Mouse (Mus musculus) midbrain, embryonic 16.5 days (tissue): Measurements from ENCODE around the gene Nkx1-2. TPM values are rescaled to one million over a fixed set of nuclear protein-coding genes. Genes with fewer than 3 reads are reported as not detected.

Source experiments
- ATAC-seq: fragments of 200-750 bp; cut with Nextera tagmentation; 2 replicates; pipeline ENCODE4 v1.8.0; 2017; ENCODE audit warnings: moderate TSS enrichment
- H3K27ac ChIP-seq: fragments of 300-500 bp; sonication (generic); 2 replicates; pipeline ENCODE4 v1.5.1; 2014; ENCODE audit warnings: mild to moderate bottlenecking, low read length, mixed read lengths
- H3K27me3 ChIP-seq: fragments of 300-500 bp; sonication (generic); 2 replicates; pipeline ENCODE4 v1.6.1; 2014; ENCODE audit warnings: low read depth, low read length, mixed read lengths; ENCODE audit not compliant: control insufficient read depth, insufficient read depth
- H3K36me3 ChIP-seq: fragments of 300-500 bp; sonication (generic); 2 replicates; pipeline ENCODE4 v1.6.1; 2014; ENCODE audit warnings: mild to moderate bottlenecking, low read length, moderate library complexity, mixed read lengths; ENCODE audit not compliant: control insufficient read depth, insufficient read depth
- H3K4me1 ChIP-seq: fragments of 300-500 bp; sonication (generic); 2 replicates; pipeline ENCODE4 v1.6.1; 2014; ENCODE audit warnings: mild to moderate bottlenecking, low read length, mixed read lengths; ENCODE audit not compliant: control insufficient read depth, insufficient read depth
- H3K4me2 ChIP-seq: fragments of 300-500 bp; sonication (generic); 2 replicates; pipeline ENCODE4 v1.6.1; 2014; ENCODE audit warnings: mild to moderate bottlenecking, low read length, mixed read lengths
- H3K4me3 ChIP-seq: fragments of 300-500 bp; sonication (generic); 2 replicates; pipeline ENCODE4 v1.5.1; 2014; ENCODE audit warnings: low read depth, mild to moderate bottlenecking, low read length, moderate library complexity, mixed read lengths
- H3K9ac ChIP-seq: fragments of 300-500 bp; sonication (generic); 2 replicates; pipeline ENCODE4 v1.6.1; 2014; ENCODE audit warnings: low read depth, low read length, mixed read lengths
- H3K9me3 ChIP-seq: fragments of 300-500 bp; sonication (generic); replicated peaks from 2 replicates; pipeline ENCODE4 v1.6.1; 2014; ENCODE audit warnings: mild to moderate bottlenecking, low read length, mixed read lengths; ENCODE audit not compliant: control insufficient read depth, poor library complexity, severe bottlenecking
- WGBS: fragments of 180-500 bp; shearing (Covaris S2); extraction: QIAGEN DNeasy Blood & Tissue Kit; methylation state at CpG from one replicate; pipeline ENCODE4 v1.1.7; 2014; 5-methylcytosine and 5-hydroxymethylcytosine counted together
- polyA plus RNA-seq: library from polyadenylated mRNA; unstranded; fragments of >200 nt; fragmentation: Nextera tagmentation; extraction: Ambion mirVana; gene quantifications from 2 replicates; pipeline ENCODE4 v1.2.1, GENCODE M21; 2015

Nkx1-2 gene
- polyA plus RNA-seq, 1 experiment from 2014 or later = 0.38 TPM

DNA sequence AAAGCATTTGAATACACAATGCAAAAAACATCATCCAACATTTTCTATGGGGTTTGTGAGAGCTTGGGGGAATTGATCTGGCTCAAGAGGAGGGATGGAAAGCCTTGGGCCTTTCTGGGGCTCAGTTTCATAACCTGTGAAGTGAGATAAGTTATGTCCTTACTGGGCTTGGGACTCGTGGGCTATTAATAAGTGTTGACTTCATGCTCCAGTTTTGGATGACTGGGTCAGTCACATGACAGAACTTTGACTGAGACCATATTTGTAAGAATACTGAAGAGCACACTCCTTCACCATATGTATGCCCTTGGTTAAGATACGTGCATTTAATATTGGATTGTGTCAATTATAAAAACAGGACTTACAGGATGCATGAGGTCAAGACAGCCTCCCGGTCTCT lies 28.0 kb upstream of the Nkx1-2 start:
- H3K36me3 ChIP-seq = no peaks in the 10 kb centered on the region
- no peaks in the 10 kb centered on the region for H3K27me3 ChIP-seq
- 94% methylated on average over 3 of the region's 3 CpGs for WGBS
- H3K4me2 ChIP-seq = no peak overlapping the region
- no peak overlapping the region for H3K4me3 ChIP-seq
- no peak overlapping the region for H3K9ac ChIP-seq
- no peaks in the 10 kb centered on the region for H3K9me3 ChIP-seq
- H3K4me1 ChIP-seq = 0 out of 2 replicates have a peak, but pooled peaks cover 2% of the 10 kb centered on the region
- ATAC-seq = no peak
- H3K27ac ChIP-seq = no peak overlapping the region

DNA sequence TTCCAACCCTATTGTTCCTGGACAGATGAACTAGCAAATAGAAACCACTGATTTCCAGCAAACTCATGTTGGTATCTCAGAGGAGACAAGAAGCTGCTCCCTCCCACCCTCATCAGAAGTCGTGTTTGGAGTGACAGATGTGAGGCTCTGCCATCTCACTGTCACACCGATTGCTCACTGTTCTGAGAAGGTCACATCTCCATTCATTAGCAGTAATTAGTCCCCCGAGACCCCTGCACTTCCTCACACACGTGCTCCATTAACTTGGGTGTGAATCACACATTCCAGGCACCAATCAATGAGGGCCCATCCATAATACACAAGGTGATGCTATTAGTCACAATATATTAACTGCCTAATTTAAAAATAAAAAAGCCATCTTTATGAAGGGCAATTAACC lies 26.7 kb upstream of the Nkx1-2 start:
- WGBS = 48% methylated on average over 4 of the region's 4 CpGs
- no peak for ATAC-seq
- H3K36me3 ChIP-seq = no peaks in the 10 kb centered on the region
- no peak overlapping the region for H3K27ac ChIP-seq
- H3K4me2 ChIP-seq = no peak overlapping the region
- H3K27me3 ChIP-seq = no peaks in the 10 kb centered on the region
- H3K4me3 ChIP-seq = no peak overlapping the region
- 0 out of 2 replicates have a peak, but pooled peaks cover 2% of the 10 kb centered on the region for H3K4me1 ChIP-seq
- H3K9me3 ChIP-seq = no peaks in the 10 kb centered on the region
- H3K9ac ChIP-seq = no peak overlapping the region

DNA sequence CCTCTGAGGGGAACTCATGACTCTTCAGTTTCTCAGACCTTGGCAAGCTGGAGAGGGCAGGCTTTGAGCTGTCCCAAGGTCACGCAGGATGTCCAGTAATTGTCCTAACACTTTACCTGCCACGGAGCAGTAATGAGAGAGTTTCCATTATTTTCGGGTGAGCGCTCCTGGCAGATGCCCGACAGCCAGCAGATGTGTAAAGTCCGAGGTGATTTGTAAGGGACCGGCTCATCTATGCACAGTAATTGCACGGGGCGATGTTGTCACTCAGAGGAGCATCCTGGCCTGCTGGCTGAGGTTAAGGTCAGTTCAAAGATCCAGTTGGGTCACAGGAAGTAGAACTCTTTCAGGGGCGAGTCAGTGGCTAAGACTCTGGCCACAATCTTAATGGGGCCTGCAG lies 24.7 kb upstream of the Nkx1-2 start:
- Histone ChIP-seq H3K4me1 (no peaks in the 10 kb centered on the region), H3K4me2 (no peak overlapping the region), H3K36me3 (no peaks in the 10 kb centered on the region), H3K27ac (no peak overlapping the region), H3K27me3 (no peaks in the 10 kb centered on the region), H3K9me3 (no peaks in the 10 kb centered on the region), H3K9ac (no peak overlapping the region), H3K4me3 (no peak overlapping the region)
- ATAC-seq = no peak
- WGBS = 81% methylated on average over 10 of the region's 10 CpGs

DNA sequence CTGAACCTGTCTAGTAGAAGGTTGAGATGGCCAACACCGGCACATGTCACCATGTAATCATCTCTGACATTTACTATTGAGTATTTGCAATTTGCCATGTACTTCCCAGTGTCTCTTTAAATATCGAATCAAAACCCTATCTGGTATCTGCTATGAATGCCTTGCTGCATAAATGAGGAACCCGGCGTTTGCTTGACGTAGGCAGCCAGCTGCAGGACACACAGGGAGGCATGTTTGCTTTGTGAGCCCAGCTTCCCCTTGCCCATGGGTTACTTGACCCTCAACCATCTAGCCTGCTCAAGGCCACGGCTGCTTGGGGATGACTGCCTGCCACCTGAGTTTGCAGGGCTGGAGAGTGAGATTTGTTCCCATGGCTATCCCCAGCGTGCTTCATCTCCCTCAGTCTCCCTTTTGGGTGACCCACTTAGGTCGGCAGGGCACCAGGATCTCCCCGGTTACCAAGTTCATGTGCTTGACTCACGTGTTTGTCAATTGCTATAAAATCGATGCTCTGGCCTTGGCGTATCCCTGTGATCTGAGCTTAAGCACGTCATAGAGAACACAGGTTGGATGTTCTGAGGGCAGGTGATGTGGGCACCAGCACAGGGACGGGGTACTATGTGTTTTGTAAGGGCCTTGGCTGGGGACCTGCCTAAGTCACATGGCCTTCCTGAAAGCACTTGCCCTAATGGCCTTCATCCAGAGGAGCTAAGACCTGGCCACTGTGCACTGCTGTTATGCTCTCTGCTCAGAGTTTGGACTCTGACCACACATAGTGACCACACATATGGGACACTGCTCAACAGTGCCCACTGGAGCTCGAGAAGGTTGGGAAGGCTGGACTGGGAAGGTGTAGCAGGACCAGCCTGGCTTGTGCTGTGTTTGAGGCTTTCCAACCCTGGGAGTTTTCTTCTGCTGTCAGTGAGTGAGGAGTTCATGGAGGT lies 20.8 kb upstream of the Nkx1-2 start:
- no peak for ATAC-seq
- WGBS = 89% methylated on average over 15 of the region's 15 CpGs
- Histone ChIP-seq H3K27me3 (no peaks in the 10 kb centered on the region), H3K9ac (no peak overlapping the region), H3K27ac (no peak overlapping the region), H3K4me2 (no peak overlapping the region), H3K4me3 (no peak overlapping the region), H3K36me3 (no peaks in the 10 kb centered on the region), H3K4me1 (no peaks in the 10 kb centered on the region), H3K9me3 (no peaks in the 10 kb centered on the region)

DNA sequence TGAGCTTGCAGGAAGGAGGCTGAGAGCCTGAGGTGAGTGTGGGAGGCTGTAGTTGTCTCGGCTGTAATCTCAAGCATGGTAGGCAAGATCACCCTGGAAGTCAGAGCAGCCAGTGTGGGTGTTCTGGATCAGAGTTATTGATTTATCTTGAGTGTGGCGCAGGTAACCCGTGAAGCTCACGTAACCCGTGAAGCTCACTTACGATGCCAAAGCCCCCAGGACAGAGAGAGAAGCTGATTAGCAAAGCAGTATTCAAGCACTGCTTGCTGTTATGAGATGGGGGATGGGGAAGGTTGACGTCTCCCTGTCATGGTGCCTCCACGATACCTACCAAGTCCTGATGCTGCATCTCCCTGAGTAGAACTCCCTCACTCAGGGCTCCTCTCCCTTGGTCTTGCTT lies 20.1 kb upstream of the Nkx1-2 start:
- Histone ChIP-seq H3K36me3 (no peaks in the 10 kb centered on the region), H3K27me3 (no peaks in the 10 kb centered on the region), H3K4me3 (no peak overlapping the region), H3K4me2 (no peak overlapping the region), H3K27ac (no peak overlapping the region), H3K9me3 (no peaks in the 10 kb centered on the region), H3K4me1 (no peaks in the 10 kb centered on the region), H3K9ac (no peak overlapping the region)
- WGBS = 92% methylated on average over 8 of the region's 8 CpGs
- ATAC-seq = no peak

DNA sequence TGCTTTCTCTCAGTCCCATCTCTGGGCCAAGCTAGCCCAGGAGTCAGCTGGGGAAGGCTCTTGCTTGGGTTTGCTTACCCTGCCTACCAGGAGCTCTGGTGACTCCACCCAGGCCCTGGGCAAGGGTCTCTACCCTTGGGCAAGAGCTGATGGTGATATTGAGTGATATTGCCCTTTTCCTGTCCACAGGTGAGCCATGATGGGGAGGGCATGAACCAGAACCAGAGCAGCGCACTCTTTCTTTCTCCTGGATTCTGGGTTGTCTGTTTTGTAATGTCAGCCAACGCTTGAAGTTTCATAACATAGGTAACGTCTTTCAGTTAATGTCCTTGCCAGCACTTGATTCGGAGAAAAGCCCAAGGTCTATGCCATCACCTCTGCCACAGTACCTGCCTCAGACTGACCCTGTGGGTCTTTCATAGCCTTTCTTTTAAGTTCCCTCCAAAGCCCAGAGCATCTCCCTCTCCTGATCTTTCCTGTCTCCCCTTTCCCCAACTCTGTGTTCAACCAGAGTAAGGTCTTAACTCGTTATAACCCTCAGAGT lies 17.7 kb upstream of the Nkx1-2 start:
- no peak overlapping the region for H3K9ac ChIP-seq
- no peaks in the 10 kb centered on the region for H3K36me3 ChIP-seq
- no peaks in the 10 kb centered on the region for H3K4me1 ChIP-seq
- H3K4me2 ChIP-seq = no peak overlapping the region
- no peak overlapping the region for H3K4me3 ChIP-seq
- no peaks in the 10 kb centered on the region for H3K27me3 ChIP-seq
- no peak overlapping the region for H3K27ac ChIP-seq
- no peak for ATAC-seq
- WGBS = 87% methylated on average over 5 of the region's 5 CpGs
- H3K9me3 ChIP-seq = no peaks in the 10 kb centered on the region

DNA sequence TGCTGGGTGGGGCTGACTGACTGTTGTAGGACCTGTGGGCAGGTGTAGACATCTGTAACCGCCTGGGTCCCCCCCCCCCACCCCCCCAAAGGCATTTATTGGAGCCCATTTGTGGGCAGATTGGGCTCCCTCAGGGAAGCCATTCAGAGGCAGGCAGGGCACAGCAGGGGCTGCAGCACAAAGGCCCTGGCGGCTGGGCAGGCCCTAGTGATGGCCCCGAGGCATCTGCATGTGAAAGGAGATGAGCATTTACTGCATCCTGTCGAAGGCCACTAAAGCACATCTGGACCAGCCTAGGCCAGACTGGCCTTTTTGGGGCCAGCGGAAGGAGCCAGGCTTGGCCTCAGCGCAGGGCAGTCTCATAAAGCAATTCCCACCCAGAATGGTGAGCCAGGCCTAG lies 17.0 kb upstream of the Nkx1-2 start:
- Histone ChIP-seq H3K36me3 (no peaks in the 10 kb centered on the region), H3K4me1 (peaks cover 2% of the 10 kb centered on the region; the same call in 1 of the 2 replicates), H3K4me3 (no peak overlapping the region), H3K27ac (no peak overlapping the region), H3K27me3 (no peaks in the 10 kb centered on the region), H3K4me2 (no peak overlapping the region), H3K9ac (no peak overlapping the region), H3K9me3 (no peaks in the 10 kb centered on the region)
- WGBS = 13% methylated on average over 6 of the region's 6 CpGs
- ATAC-seq = no peak

DNA sequence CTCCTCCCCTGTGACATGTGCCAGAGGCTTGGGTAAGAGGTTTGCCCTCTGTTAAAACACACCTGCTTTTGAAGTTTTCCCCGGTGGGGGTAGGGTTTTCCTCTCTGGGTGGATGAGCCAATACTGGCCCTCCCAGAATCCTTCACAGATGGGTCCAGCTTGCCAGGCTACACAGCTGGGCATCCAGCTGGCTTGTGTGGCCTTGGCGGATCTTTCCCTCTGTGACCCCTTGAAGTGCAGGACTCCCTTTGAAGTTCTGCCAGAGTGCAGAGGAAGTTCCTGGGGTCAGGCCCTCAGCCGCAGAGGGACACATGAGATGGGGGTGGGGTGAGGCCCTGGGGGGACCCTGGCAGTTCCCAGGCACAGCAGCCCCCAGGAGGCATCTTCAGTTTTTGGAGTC lies 15.9 kb upstream of the Nkx1-2 start:
- ATAC-seq = no peak
- no peaks in the 10 kb centered on the region for H3K36me3 ChIP-seq
- no peaks in the 10 kb centered on the region for H3K27me3 ChIP-seq
- no peak overlapping the region for H3K27ac ChIP-seq
- H3K9ac ChIP-seq = no peak overlapping the region
- H3K4me1 ChIP-seq = peaks cover 3% of the 10 kb centered on the region; the same call in 1 of the 2 replicates
- 22% methylated on average over 3 of the region's 3 CpGs for WGBS
- no peak overlapping the region for H3K4me2 ChIP-seq
- H3K4me3 ChIP-seq = no peak overlapping the region
- H3K9me3 ChIP-seq = no peaks in the 10 kb centered on the region

DNA sequence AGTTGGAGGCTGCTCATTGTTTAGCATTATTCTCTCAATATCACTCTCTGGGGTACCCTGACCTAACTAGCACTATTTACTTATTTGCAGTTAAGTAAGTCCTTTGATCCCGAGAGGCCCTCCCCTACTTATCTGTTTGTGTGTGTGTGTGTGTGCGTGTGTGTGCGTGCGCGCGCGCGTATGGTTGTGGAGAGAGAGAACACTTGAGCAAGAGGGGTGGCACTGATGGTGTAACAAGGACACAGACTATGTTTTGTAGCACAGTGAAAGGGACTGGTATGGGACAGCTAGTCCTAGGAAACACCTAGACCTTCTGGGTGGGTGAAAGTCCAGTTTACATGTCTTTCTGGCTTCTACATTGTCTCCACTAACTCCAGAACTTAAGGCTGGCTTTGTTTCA lies 12.1 kb upstream of the Nkx1-2 start:
- H3K9me3 ChIP-seq = no peaks in the 10 kb centered on the region
- H3K4me2 ChIP-seq = no peak overlapping the region
- no peaks in the 10 kb centered on the region for H3K36me3 ChIP-seq
- WGBS = 97% methylated on average over 8 of the region's 8 CpGs
- H3K9ac ChIP-seq = no peak overlapping the region
- no peak overlapping the region for H3K27ac ChIP-seq
- no peak for ATAC-seq
- H3K27me3 ChIP-seq = no peaks in the 10 kb centered on the region
- H3K4me1 ChIP-seq = peaks cover 3% of the 10 kb centered on the region; the same call in 1 of the 2 replicates
- H3K4me3 ChIP-seq = no peak overlapping the region
